Mouse (Mus musculus): ENCODE data around the gene Gins1.

- TF ChIP-seq POLR2A (IDR thresholded peaks at IDR 0.05; ENCODE audit: borderline replicate concordance, extremely low read depth, insufficient read depth, insufficient read length, poor library complexity, severe bottlenecking): no peak
- TF ChIP-seq CTCF (IDR thresholded peaks at IDR 0.05; ENCODE audit: borderline replicate concordance, extremely low read depth, insufficient read depth, insufficient read length): no peak
These were observed 18.3 kb downstream of the Gins1 start for GRCm38 (mm10) chr2:150923505-150923904.
